Mouse (Mus musculus): Measurements from ENCODE around the gene Gm13696. TPM values are rescaled to one million over a fixed set of nuclear protein-coding genes. Genes with fewer than 3 reads are reported as not detected.

Gm13696 gene
- polyA plus RNA-seq, 1 experiment from 2014 or later = not detected

DNA sequence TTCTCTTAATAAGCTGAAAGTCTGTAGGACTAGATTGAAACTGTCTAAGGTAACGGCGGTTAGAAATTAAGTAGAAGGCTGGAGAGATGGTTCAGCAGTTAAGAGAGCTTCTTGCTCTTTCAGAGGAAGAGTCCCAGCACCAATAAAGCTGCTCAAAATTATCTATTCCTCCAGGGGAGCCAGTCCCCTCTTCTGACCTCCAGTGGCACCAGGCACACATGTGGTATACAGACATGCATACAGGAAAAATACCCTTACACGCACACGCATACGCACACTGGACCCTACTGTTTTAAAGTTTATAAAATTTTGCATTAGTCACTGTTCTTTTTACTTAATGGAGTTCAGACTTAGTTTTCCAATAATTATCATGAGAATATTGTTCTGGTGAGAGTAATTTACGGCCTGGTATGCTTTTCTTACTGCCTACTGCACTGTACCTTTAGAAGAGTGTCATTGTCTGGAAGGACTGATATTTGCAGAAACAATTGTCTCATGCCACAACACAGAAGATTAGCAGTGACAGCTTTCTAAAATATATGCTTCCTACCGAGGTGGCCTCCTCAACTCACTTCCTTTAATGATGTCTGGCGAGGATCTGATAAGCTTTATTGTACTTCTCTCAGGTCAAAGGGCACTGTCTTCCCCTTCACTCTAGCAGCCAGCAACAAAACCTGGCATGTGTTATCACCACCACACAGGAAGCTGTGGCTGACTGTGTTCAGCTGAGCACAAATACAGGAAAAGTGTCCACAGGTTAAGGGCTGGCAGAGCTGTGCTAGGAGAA lies 46.8 kb downstream of the Gm13696 start:
- ATAC-seq = peak; percentile 74
- Histone ChIP-seq H3K27ac (ENCODE audit: low read length) (no peak overlapping the region), H3K4me3 (ENCODE audit: low read length) (no peak overlapping the region), H3K4me1 (ENCODE audit: control insufficient read depth, insufficient read depth, low read length) (no peaks in the 10 kb centered on the region), H3K27me3 (replicated peaks; ENCODE audit: control insufficient read depth, insufficient read depth, low read length) (no peaks in the 10 kb centered on the region), H3K9me3 (ENCODE audit: control insufficient read depth, low read length) (no peaks in the 10 kb centered on the region), H3K9ac (ENCODE audit: low read depth, low read length) (no peak overlapping the region), H3K36me3 (ENCODE audit: control insufficient read depth, insufficient read depth, low read length) (no peaks in the 10 kb centered on the region), H3K4me2 (ENCODE audit: low read depth, low read length) (no peak overlapping the region)
- 65% methylated on average over 8 of the region's 8 CpGs for WGBS

GRCm38 (mm10) chr2:84021930-84022329 lies 49.0 kb downstream of the Gm13696 start:
- H3K27me3 ChIP-seq (replicated peaks; ENCODE audit: control insufficient read depth, insufficient read depth, low read length) = no peaks in the 10 kb centered on the region
- H3K4me2 ChIP-seq (ENCODE audit: low read depth, low read length) = no peak overlapping the region
- H3K4me3 ChIP-seq (ENCODE audit: low read length) = no peak overlapping the region
- no peak for ATAC-seq
- no peak overlapping the region for H3K27ac ChIP-seq (ENCODE audit: low read length)
- H3K36me3 ChIP-seq (ENCODE audit: control insufficient read depth, insufficient read depth, low read length) = no peaks in the 10 kb centered on the region
- H3K4me1 ChIP-seq (ENCODE audit: control insufficient read depth, insufficient read depth, low read length) = no peaks in the 10 kb centered on the region
- no peaks in the 10 kb centered on the region for H3K9me3 ChIP-seq (ENCODE audit: control insufficient read depth, low read length)
- H3K9ac ChIP-seq (ENCODE audit: low read depth, low read length) = no peak overlapping the region
- WGBS = 80% methylated on average over 2 of the region's 2 CpGs

GRCm38 (mm10) chr2:84022905-84023304 lies 50.0 kb downstream of the Gm13696 start:
- Histone ChIP-seq H3K27ac (ENCODE audit: low read length) (no peak overlapping the region), H3K9ac (ENCODE audit: low read depth, low read length) (no peak overlapping the region), H3K27me3 (replicated peaks; ENCODE audit: control insufficient read depth, insufficient read depth, low read length) (no peaks in the 10 kb centered on the region), H3K9me3 (ENCODE audit: control insufficient read depth, low read length) (no peaks in the 10 kb centered on the region), H3K4me3 (ENCODE audit: low read length) (no peak overlapping the region), H3K36me3 (ENCODE audit: control insufficient read depth, insufficient read depth, low read length) (no peaks in the 10 kb centered on the region), H3K4me1 (ENCODE audit: control insufficient read depth, insufficient read depth, low read length) (no peaks in the 10 kb centered on the region), H3K4me2 (ENCODE audit: low read depth, low read length) (no peak overlapping the region)
- WGBS = 84% methylated on average over 2 of the region's 2 CpGs
- no peak for ATAC-seq

- Histone ChIP-seq H3K4me1 (ENCODE audit: control insufficient read depth, insufficient read depth, low read length) (no peaks in the 10 kb centered on the region), H3K4me2 (ENCODE audit: low read depth, low read length) (no peak overlapping the region), H3K36me3 (ENCODE audit: control insufficient read depth, insufficient read depth, low read length) (no peaks in the 10 kb centered on the region), H3K27ac (ENCODE audit: low read length) (no peak overlapping the region), H3K9ac (ENCODE audit: low read depth, low read length) (no peak overlapping the region), H3K9me3 (ENCODE audit: control insufficient read depth, low read length) (no peaks in the 10 kb centered on the region), H3K4me3 (ENCODE audit: low read length) (no peak overlapping the region), H3K27me3 (replicated peaks; ENCODE audit: control insufficient read depth, insufficient read depth, low read length) (no peaks in the 10 kb centered on the region)
- 83% methylated on average over 2 of the region's 2 CpGs for WGBS
- no peak for ATAC-seq
These were observed 50.4 kb downstream of the Gm13696 start for GRCm38 (mm10) chr2:84023319-84023718.

Other genes starting within 250 kb of the Gm13696 start
- gene Itgav, start 248.7 kb upstream of the Gm13696 start, polyA plus RNA-seq (2015; fragmentation: Nextera tagmentation; extraction: Ambion mirVana) = 39.6 and 45.7 TPM in 2 replicates
- 6.6 and 6.8 TPM in 2 replicates for gene Fam171b, start 160.5 kb upstream of the Gm13696 start, polyA plus RNA-seq (2015; fragmentation: Nextera tagmentation; extraction: Ambion mirVana)
- gene Zswim2, start 31.9 kb upstream of the Gm13696 start, polyA plus RNA-seq (2015; fragmentation: Nextera tagmentation; extraction: Ambion mirVana) = not detected in 2 replicates
- gene Gm13698, start 17.4 kb upstream of the Gm13696 start, polyA plus RNA-seq (2015; fragmentation: Nextera tagmentation; extraction: Ambion mirVana) = not detected in 2 replicates
- gene Gm13693, start 11.6 kb upstream of the Gm13696 start, polyA plus RNA-seq (2015; fragmentation: Nextera tagmentation; extraction: Ambion mirVana) = not detected in 2 replicates
- gene Gm13695, start 5.8 kb upstream of the Gm13696 start, polyA plus RNA-seq (2015; fragmentation: Nextera tagmentation; extraction: Ambion mirVana) = not detected in 2 replicates
- gene Gm13694, start 5.8 kb downstream of the Gm13696 start, polyA plus RNA-seq (2015; fragmentation: Nextera tagmentation; extraction: Ambion mirVana) = not detected in 2 replicates
- gene Gm13697, start 11.6 kb downstream of the Gm13696 start, polyA plus RNA-seq (2015; fragmentation: Nextera tagmentation; extraction: Ambion mirVana) = not detected in 2 replicates
- gene Gm13691, start 17.4 kb downstream of the Gm13696 start, polyA plus RNA-seq (2015; fragmentation: Nextera tagmentation; extraction: Ambion mirVana) = not detected in 2 replicates